Mouse (Mus musculus): ENCODE measurements at regions not wholly inside any gene's neighbourhood (a gene's known extent, or its start where the extent isn't known, plus 50 kb on each side); places are given as distances from the start of the nearest gene placed in this dataset.
A peak's percentile ranks its signal among the peaks of the same experiment; 100 is the strongest.

GRCm38 (mm10) chr4:92064592-92064991 lies 82.4 kb downstream of the Izumo3 start:
- Histone ChIP-seq H3K9me3 (ENCODE audit: low read length) (no peaks in the 10 kb centered on the region), H3K9ac (replicated peaks; ENCODE audit: low read length) (no peak overlapping the region), H3K36me3 (ENCODE audit: insufficient read depth, low read length) (no peaks in the 10 kb centered on the region), H3K4me2 (ENCODE audit: low read depth, low read length) (no peak overlapping the region), H3K4me3 (ENCODE audit: low read length) (no peak overlapping the region), H3K4me1 (ENCODE audit: insufficient read depth, low read length) (no peaks in the 10 kb centered on the region), H3K27me3 (ENCODE audit: insufficient read depth, low read length) (no peaks in the 10 kb centered on the region), H3K27ac (no peak overlapping the region)
- no peak for ATAC-seq
- peak; percentile 15 for DNase-seq (ENCODE audit: low spot score)
- WGBS, result 88% methylated on average over 2 of the region's 2 CpGs
- no peak for TF ChIP-seq CTCF (IDR thresholded peaks at IDR 0.05; ENCODE audit: low read depth)

GRCm38 (mm10) chr4:92060973-92061372 lies 86.1 kb downstream of the Izumo3 start:
- 77% methylated on average over 5 of the region's 5 CpGs for WGBS
- H3K27ac ChIP-seq, result no peak overlapping the region
- no peaks in the 10 kb centered on the region for H3K27me3 ChIP-seq (ENCODE audit: insufficient read depth, low read length)
- no peak overlapping the region for H3K4me3 ChIP-seq (ENCODE audit: low read length)
- no peaks in the 10 kb centered on the region for H3K9me3 ChIP-seq (ENCODE audit: low read length)
- no peak overlapping the region for H3K4me2 ChIP-seq (ENCODE audit: low read depth, low read length)
- no peak for DNase-seq (ENCODE audit: low spot score)
- H3K36me3 ChIP-seq (ENCODE audit: insufficient read depth, low read length), result no peaks in the 10 kb centered on the region
- H3K4me1 ChIP-seq (ENCODE audit: insufficient read depth, low read length), result no peaks in the 10 kb centered on the region
- no peak for TF ChIP-seq CTCF (IDR thresholded peaks at IDR 0.05; ENCODE audit: low read depth)
- H3K9ac ChIP-seq (replicated peaks; ENCODE audit: low read length), result no peak overlapping the region
- ATAC-seq, result no peak

GRCm38 (mm10) chr4:92054899-92055298 lies 92.1 kb downstream of the Izumo3 start:
- no peak for ATAC-seq

GRCm38 (mm10) chr4:92024498-92025113 lies 122.4 kb downstream of the Izumo3 start:
- no peak for TF ChIP-seq CTCF (IDR thresholded peaks at IDR 0.05; ENCODE audit: low read depth)
- Histone ChIP-seq H3K9me3 (ENCODE audit: low read length) (no peaks in the 10 kb centered on the region), H3K4me3 (ENCODE audit: low read length) (no peak overlapping the region), H3K4me1 (ENCODE audit: insufficient read depth, low read length) (no peaks in the 10 kb centered on the region), H3K27ac (no peak overlapping the region), H3K4me2 (ENCODE audit: low read depth, low read length) (no peak overlapping the region), H3K27me3 (ENCODE audit: insufficient read depth, low read length) (no peaks in the 10 kb centered on the region), H3K9ac (replicated peaks; ENCODE audit: low read length) (no peak overlapping the region), H3K36me3 (ENCODE audit: insufficient read depth, low read length) (no peaks in the 10 kb centered on the region)
- DNase-seq (ENCODE audit: low spot score) (no peak), ATAC-seq (no peak)
- WGBS, result 75% methylated on average over 3 of the region's 3 CpGs

More at GRCm38 (mm10) chr4:92054899-92055298, 92.1 kb downstream of the Izumo3 start:
- no peak for TF ChIP-seq CTCF (IDR thresholded peaks at IDR 0.05; ENCODE audit: low read depth)
- H3K4me3 ChIP-seq (ENCODE audit: low read length), result no peak overlapping the region
- no peak overlapping the region for H3K4me2 ChIP-seq (ENCODE audit: low read depth, low read length)
- H3K27ac ChIP-seq, result no peak overlapping the region
- H3K9me3 ChIP-seq (ENCODE audit: low read length), result no peaks in the 10 kb centered on the region
- H3K4me1 ChIP-seq (ENCODE audit: insufficient read depth, low read length), result no peaks in the 10 kb centered on the region
- H3K27me3 ChIP-seq (ENCODE audit: insufficient read depth, low read length), result no peaks in the 10 kb centered on the region
- H3K36me3 ChIP-seq (ENCODE audit: insufficient read depth, low read length), result no peaks in the 10 kb centered on the region
- no peak overlapping the region for H3K9ac ChIP-seq (replicated peaks; ENCODE audit: low read length)
- DNase-seq (ENCODE audit: low spot score), result no peak

GRCm38 (mm10) chr4:92000263-92000662 lies 146.8 kb downstream of the Izumo3 start:
- ATAC-seq, result no peak
- Histone ChIP-seq H3K4me3 (ENCODE audit: low read length) (no peak overlapping the region), H3K4me2 (ENCODE audit: low read depth, low read length) (no peak overlapping the region), H3K9ac (replicated peaks; ENCODE audit: low read length) (no peak overlapping the region), H3K27ac (no peak overlapping the region), H3K27me3 (ENCODE audit: insufficient read depth, low read length) (no peaks in the 10 kb centered on the region), H3K4me1 (ENCODE audit: insufficient read depth, low read length) (no peaks in the 10 kb centered on the region), H3K9me3 (ENCODE audit: low read length) (no peaks in the 10 kb centered on the region), H3K36me3 (ENCODE audit: insufficient read depth, low read length) (no peaks in the 10 kb centered on the region)
- TF ChIP-seq CTCF (IDR thresholded peaks at IDR 0.05; ENCODE audit: low read depth), result no peak
- 86% methylated on average over 4 of the region's 4 CpGs for WGBS
- DNase-seq (ENCODE audit: low spot score), result no peak

GRCm38 (mm10) chr4:91989381-91989780 lies 157.7 kb downstream of the Izumo3 start:
- no peak for ATAC-seq
- Histone ChIP-seq H3K27ac (no peak overlapping the region), H3K36me3 (ENCODE audit: insufficient read depth, low read length) (no peaks in the 10 kb centered on the region), H3K9ac (replicated peaks; ENCODE audit: low read length) (no peak overlapping the region), H3K4me1 (ENCODE audit: insufficient read depth, low read length) (no peaks in the 10 kb centered on the region), H3K4me3 (ENCODE audit: low read length) (no peak overlapping the region), H3K9me3 (ENCODE audit: low read length) (no peaks in the 10 kb centered on the region), H3K27me3 (ENCODE audit: insufficient read depth, low read length) (no peaks in the 10 kb centered on the region), H3K4me2 (ENCODE audit: low read depth, low read length) (no peak overlapping the region)
- no peak for TF ChIP-seq CTCF (IDR thresholded peaks at IDR 0.05; ENCODE audit: low read depth)
- DNase-seq (ENCODE audit: low spot score), result no peak
- WGBS, result 71% methylated on average over 2 of the region's 2 CpGs
